Mouse (Mus musculus) lung, adult 2 months (tissue): ENCODE results near the gene Zc3h12c.

Source experiments
- CTCF ChIP-seq: fragments of 200-500 bp; IDR thresholded peaks from 2 replicates; pipeline ENCODE4 v1.5.1; 2011; ENCODE audit warnings: mild to moderate bottlenecking, low read length, control low read depth; ENCODE audit not compliant: insufficient read depth
- POLR2A ChIP-seq: fragments of 200-500 bp; IDR thresholded peaks from 2 replicates; pipeline ENCODE4 v1.6.1; 2011; ENCODE audit warnings: low read depth, mild to moderate bottlenecking, control low read depth, low read length, borderline replicate concordance; ENCODE audit errors: extremely low read depth

GRCm38 (mm10) chr9:52208510-52209030 lies 40.2 kb upstream of the Zc3h12c start:
- TF ChIP-seq POLR2A (no peak), CTCF (no peak)
